Mouse (Mus musculus) G1E (cell line): ENCODE data around the gene Rxrb. TPM values are rescaled to one million over a fixed set of nuclear protein-coding genes. Genes with fewer than 3 reads are reported as not detected.

Experiments used
- ATAC-seq: 2 replicates; pipeline ENCODE4 v1.8.0; 2016; ENCODE audit warnings: mild to moderate bottlenecking; ENCODE audit not compliant: insufficient number of reproducible peaks, poor library complexity, low FRiP score, severe bottlenecking; ENCODE audit errors: extremely low read depth
- DNase-seq: peaks from one replicate; pipeline ENCODE4 v3.0.0; 2012; ENCODE audit warnings: low spot score
- H3K27me3 ChIP-seq: 2 replicates; pipeline ENCODE4 v1.6.1; 2012; ENCODE audit warnings: mild to moderate bottlenecking, low read length, inconsistent platforms; ENCODE audit not compliant: insufficient read depth
- H3K36me3 ChIP-seq: replicated peaks from 2 replicates; pipeline ENCODE3; 2012; ENCODE audit warnings: mild to moderate bottlenecking, inconsistent platforms
- H3K4me1 ChIP-seq: 2 replicates; pipeline ENCODE4 v1.6.1; 2012; ENCODE audit warnings: low read depth, low read length, inconsistent platforms, mixed read lengths; ENCODE audit not compliant: insufficient read depth
- H3K4me3 ChIP-seq: 2 replicates; pipeline ENCODE4 v1.5.1; 2012; ENCODE audit warnings: low read depth, mild to moderate bottlenecking, inconsistent platforms, low read length, moderate library complexity, mixed read lengths
- H3K9me3 ChIP-seq: replicated peaks from 2 replicates; pipeline ENCODE4 v1.6.1; 2012; ENCODE audit warnings: inconsistent platforms
- CTCF ChIP-seq: IDR thresholded peaks from 2 replicates; pipeline ENCODE4 v1.5.1; 2012; ENCODE audit warnings: low read depth, low read length, inconsistent platforms, mixed read lengths
- GATA1 ChIP-seq: IDR thresholded peaks from 2 replicates; pipeline ENCODE4 v1.6.1; 2012; ENCODE audit warnings: borderline replicate concordance, low read length, inconsistent platforms, mixed read lengths
- GATA2 ChIP-seq: IDR thresholded peaks from 2 replicates; pipeline ENCODE4 v1.6.1; 2012; ENCODE audit warnings: low read depth, low read length, inconsistent platforms, borderline replicate concordance
- POLR2AphosphoS5 ChIP-seq: IDR thresholded peaks from 2 replicates; pipeline ENCODE4 v1.6.1; 2012; ENCODE audit warnings: low read depth, low read length, inconsistent platforms; ENCODE audit not compliant: insufficient replicate concordance
- TAL1 ChIP-seq: conservative IDR thresholded peaks from 2 replicates; pipeline ENCODE4 v1.6.1; 2012; ENCODE audit warnings: low read depth, low read length, inconsistent platforms, mixed read lengths
- polyA plus RNA-seq: library from polyadenylated mRNA; stranded (reverse); fragments of >175 nt; gene quantifications from 2 replicates; pipeline ENCODE4 v1.2.3, GENCODE M21; 2012
- total RNA-seq, 2 experiments: library from RNA; stranded (forward) in 1 of 2; stranded (reverse) in 1 of 2; fragments of 200-1000 nt in 1 of 2; fragments of >200 nt in 1 of 2; fragmentation: Nextera tagmentation in 1 of 2; gene quantifications; 2 replicates each; pipeline ENCODE4 v1.2.3; 2014 to 2017

The Rxrb gene
- total and polyA plus RNA-seq, 3 experiments: 27.7 to 175 (median 30.5) TPM

DNA sequence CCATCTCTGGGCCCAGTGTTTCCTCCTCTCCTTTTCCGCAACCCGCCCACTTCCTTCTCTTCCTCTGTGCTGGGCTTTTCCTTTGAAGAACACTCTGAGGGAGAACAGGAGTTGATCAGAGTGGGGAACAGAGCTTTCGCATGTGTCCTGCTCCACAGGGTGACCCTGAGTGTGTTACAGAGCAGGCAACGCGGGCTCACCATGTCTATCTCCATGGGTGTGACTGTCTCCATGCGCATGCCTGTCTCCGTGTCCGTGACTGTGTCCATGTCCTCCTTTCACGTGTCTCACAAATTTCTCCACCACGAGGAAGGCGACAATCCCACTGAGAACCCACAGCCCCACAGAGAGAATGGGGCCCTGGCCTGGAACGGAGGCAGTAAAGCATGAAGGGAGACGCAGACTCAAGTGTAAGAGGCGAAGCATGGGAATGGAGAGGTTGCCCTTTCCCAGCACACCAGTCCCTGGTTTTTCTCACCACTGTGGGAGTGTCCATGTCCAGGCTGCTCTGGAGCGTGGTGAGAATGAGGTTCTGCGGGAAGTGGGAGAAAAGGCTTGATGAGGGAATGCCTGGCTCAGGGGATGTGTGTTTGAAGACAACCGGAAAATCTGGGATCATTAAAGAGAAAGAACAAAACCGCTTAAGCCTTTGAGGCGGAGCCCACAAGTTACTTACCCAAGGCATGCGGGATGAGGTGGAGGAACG is 1.6 kb upstream of the Rxrb start:
- TF ChIP-seq TAL1: no peak
- no peak for TF ChIP-seq GATA1
- no peak for TF ChIP-seq POLR2AphosphoS5
- no peak for TF ChIP-seq GATA2
- TF ChIP-seq CTCF: no peak
- Histone ChIP-seq H3K9me3 (no peaks in the 10 kb centered on the region), H3K4me1 (peaks cover 81% of the 10 kb centered on the region), H3K27me3 (no peaks in the 10 kb centered on the region), H3K36me3 (peaks cover 68% of the 10 kb centered on the region), H3K4me3 (peak overlapping the region; percentile 91)
- ATAC-seq (no peak), DNase-seq (no peak)

DNA sequence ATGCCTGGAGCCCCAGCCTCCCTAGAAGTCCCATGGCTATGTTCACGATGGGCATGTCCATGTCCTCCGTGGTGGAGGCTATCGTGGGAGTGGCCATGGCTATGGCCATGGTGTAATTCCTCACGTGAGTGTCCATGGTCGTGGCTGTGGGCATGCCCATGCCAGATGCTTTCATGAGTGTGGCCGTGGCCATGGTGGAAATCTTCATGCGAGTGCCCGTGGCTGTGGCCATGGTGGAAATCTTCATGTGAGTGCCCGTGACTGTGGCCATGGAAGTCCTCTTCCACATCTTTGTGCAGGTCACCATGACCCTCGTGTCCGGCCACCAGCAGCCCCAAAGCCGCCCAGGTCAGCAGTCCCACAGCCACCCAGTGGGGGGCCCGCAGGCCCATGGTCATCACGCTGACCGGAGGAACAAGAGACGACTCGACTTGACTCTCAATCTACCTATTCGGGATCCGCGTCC is 718 bp upstream of the Rxrb start:
- no peak for ATAC-seq
- no peak for TF ChIP-seq GATA2
- TF ChIP-seq CTCF: no peak
- TF ChIP-seq POLR2AphosphoS5: no peak
- TF ChIP-seq GATA1: no peak
- TF ChIP-seq TAL1: no peak
- H3K27me3 ChIP-seq: no peaks in the 10 kb centered on the region
- H3K4me1 ChIP-seq: peaks cover 75% of the 10 kb centered on the region
- peak overlapping the region; percentile 91 for H3K4me3 ChIP-seq
- DNase-seq: no peak
- no peaks in the 10 kb centered on the region for H3K9me3 ChIP-seq
- peaks cover 73% of the 10 kb centered on the region for H3K36me3 ChIP-seq

DNA sequence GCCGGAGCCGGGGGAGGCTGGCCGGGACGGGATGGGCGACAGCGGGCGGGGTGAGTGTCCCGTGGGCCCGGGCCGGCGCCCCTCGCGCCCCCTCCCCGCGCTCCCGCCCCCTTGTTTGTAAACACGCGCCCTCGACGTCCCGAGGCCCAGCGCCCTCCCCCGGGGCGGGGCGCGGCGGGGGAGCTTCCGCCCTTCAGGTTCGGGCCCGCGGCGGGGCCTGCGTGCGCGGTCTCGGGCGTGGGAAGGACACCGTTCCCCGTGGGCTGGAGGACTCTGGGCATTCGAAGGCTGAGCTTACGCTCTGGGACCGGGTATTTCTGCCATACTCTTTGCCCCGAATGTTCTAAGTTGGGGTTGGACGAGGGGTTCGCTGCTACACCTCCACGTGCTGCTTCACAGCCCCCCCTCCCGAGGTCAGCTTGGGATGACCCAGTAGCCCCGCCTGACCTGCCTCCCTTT is 591 bp downstream of the Rxrb start:
- H3K4me3 ChIP-seq: peak overlapping the region; percentile 91
- peaks cover 73% of the 10 kb centered on the region for H3K36me3 ChIP-seq
- H3K9me3 ChIP-seq: no peaks in the 10 kb centered on the region
- TF ChIP-seq GATA2: no peak
- no peak for TF ChIP-seq POLR2AphosphoS5
- no peak for TF ChIP-seq CTCF
- no peak for TF ChIP-seq GATA1
- peaks cover 68% of the 10 kb centered on the region for H3K4me1 ChIP-seq
- no peak for ATAC-seq
- DNase-seq: peak; percentile 84
- no peaks in the 10 kb centered on the region for H3K27me3 ChIP-seq

DNA sequence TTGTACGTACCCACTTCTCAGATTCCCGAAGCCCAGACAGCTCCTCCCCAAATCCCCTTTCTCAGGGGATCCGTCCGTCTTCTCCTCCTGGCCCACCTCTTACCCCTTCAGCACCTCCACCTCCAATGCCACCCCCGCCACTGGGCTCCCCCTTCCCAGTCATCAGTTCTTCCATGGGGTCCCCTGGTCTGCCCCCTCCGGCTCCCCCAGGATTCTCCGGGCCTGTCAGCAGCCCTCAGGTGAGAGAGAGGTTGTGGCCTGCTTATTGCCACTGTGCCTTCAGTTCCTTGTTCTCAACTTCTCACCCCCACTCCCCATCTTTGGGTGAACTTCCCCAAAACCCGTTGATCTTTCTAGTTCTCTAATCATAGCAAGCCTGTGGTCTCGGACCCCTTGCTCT is 1.2 kb downstream of the Rxrb start:
- ATAC-seq: no peak

DNA sequence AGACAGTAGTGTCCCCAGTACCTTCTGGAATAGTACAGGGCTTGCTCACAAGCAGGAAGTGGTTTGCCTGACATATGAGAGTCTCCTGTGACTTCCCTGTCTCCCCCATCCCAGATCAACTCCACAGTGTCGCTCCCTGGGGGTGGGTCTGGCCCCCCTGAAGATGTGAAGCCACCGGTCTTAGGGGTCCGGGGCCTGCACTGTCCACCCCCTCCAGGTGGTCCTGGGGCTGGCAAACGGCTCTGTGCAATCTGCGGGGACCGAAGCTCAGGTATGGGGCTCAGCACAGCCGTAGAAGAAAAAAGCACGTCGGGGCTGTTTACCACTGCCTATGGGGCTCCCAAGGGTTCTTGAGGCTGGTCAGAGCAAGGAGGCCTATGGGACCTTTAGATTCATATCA is 1.8 kb downstream of the Rxrb start:
- Histone ChIP-seq H3K4me3 (peak overlapping the region; percentile 91), H3K27me3 (no peaks in the 10 kb centered on the region), H3K9me3 (no peaks in the 10 kb centered on the region), H3K4me1 (peaks cover 64% of the 10 kb centered on the region), H3K36me3 (peaks cover 79% of the 10 kb centered on the region)
- TF ChIP-seq POLR2AphosphoS5: no peak
- TF ChIP-seq GATA2: no peak
- no peak for TF ChIP-seq GATA1
- TF ChIP-seq TAL1: no peak
- no peak for TF ChIP-seq CTCF
- DNase-seq (no peak), ATAC-seq (no peak)

More for the DNA sequence above, 1.2 kb downstream of the Rxrb start:
- peak overlapping the region; percentile 91 for H3K4me3 ChIP-seq
- H3K9me3 ChIP-seq: no peaks in the 10 kb centered on the region
- no peak for TF ChIP-seq GATA1
- no peaks in the 10 kb centered on the region for H3K27me3 ChIP-seq
- peaks cover 79% of the 10 kb centered on the region for H3K36me3 ChIP-seq
- peak; percentile 72 for DNase-seq
- H3K4me1 ChIP-seq: peaks cover 65% of the 10 kb centered on the region

DNA sequence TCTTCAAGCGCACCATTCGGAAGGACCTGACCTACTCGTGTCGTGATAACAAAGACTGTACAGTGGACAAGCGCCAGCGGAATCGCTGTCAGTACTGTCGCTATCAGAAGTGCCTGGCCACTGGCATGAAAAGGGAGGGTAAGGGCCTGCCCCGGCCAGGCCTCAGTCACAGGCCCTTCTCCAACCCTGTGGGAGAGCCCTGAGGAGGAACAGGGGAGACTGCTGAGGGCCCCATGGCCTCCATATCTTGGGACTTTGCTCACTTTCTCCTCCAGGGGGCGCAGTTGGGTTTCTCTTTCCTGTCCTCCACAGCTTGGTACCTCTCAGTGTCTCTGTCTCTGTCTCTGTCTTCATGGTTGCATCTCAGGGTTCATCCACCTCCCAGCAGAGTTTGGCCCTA is 2.5 kb downstream of the Rxrb start:
- Histone ChIP-seq H3K4me3 (peak overlapping the region; percentile 15; the same call in 1 of the 2 replicates), H3K36me3 (peaks cover 78% of the 10 kb centered on the region), H3K9me3 (no peaks in the 10 kb centered on the region), H3K27me3 (no peaks in the 10 kb centered on the region), H3K4me1 (peaks cover 64% of the 10 kb centered on the region)
- ATAC-seq (no peak), DNase-seq (peak; percentile 58)
- TF ChIP-seq GATA1 (no peak), POLR2AphosphoS5 (no peak), CTCF (peak; percentile 69), TAL1 (no peak), GATA2 (no peak)
